Mouse (Mus musculus) gastrocnemius, postnatal 10 days (tissue): ENCODE data around the gene Uspl1. TPM values are rescaled to one million over a fixed set of nuclear protein-coding genes. Genes with fewer than 3 reads are reported as not detected.
A peak's percentile ranks its signal among the peaks of the same experiment; 100 is the strongest.

Source experiments
- DNase-seq: peaks from one replicate; pipeline ENCODE4 v3.0.0; 2021; ENCODE audit warnings: mixed read lengths
- total RNA-seq, 2 experiments: library from RNA; stranded (reverse); gene quantifications; 2 replicates each; pipeline ENCODE4 v1.2.3; 2021

Uspl1 gene
- total RNA-seq, 2 experiments from 2014 or later, result 22.7 to 25.9 TPM

DNA sequence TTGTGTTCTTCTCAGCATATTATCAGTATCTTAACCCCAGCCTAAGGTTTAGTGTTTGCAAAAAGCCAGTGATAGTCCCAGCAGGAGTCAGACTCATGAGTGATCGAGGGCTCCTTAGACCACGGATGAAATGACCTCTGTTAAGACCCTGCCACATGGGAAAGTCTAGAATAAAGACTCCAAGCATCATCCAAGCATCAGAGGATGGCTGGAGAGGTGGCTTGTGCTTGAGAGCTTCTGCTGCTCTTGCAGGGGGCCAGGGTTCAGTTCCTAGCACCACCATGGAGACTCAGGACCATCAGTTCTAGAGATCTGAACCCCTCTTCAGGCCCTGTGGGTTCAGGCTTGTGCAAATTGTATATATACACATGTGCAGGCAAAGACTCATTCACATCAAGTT is 16.1 kb upstream of the Uspl1 start:
- no peak for DNase-seq

DNA sequence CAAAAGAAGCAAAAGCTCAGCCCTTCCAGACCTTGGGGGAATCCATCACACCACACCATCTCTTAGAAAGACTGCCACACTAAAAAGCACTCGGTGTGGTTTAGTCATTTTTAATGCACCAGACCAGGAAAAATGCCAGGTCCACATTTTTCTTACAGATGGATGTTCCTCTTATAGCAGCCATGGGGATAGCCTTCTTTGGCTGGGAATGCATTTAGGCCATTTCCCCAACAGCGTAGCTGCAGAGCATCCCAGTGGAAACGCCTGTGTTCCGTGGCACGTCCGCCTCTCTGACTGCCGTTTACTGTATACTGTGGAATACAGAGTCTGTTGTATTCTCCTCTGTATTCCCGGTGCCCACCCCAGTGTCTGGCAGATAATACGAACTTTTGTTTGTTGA is 15.3 kb upstream of the Uspl1 start:
- DNase-seq, result no peak

DNA sequence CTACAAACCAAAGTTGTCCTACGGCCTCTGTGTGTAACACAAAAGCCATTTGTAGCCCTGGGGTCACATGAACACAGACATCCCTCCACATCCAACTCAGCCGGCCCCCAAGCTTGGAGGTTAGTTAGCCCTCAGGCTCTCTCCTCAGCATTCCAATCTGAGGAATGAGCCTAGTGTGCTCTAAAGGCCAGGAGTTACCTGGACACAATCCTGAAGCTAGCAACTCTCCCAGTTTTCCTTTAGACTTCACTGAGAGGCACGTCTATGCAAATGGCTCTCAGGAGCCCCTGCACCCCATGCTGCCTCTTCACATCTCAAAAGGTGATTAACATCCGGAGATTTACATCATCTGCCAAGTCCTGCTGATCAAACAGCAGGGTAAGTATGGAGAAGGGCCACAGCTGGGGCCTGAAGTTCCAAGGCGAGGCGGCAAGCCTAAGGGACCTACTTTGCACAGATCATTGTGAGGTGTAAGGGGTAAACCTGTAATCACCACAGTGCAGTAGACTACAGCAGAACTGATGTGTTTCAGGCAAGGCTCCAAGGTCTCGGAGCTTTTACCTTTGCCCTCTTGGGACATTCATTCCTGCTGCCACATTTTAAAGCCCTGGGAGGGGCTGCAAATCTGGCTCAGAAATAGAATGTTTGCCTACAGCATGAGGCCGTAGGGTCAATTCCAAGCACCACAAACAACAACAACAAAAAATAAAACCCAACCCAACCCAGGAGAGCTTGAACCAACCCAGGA is 13.1 kb upstream of the Uspl1 start:
- no peak for DNase-seq

DNA sequence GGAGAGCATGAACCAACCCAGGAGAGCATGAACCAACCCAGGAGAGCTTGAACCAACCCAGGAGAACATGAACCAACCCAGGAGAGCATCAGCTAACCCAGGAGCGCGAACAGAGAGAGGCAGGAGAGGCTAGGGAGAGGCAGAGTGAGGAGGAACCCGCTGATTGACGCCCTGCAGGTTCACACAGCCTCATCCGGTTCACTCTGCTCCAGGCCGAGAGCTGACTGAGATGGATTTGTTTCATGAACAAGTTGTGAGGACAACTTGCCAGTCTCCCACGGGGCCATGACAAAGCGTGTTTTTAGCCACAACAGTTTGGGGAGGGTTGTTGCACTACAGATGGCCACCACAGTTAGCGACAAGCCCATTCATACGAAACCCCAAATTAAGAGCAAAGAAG is 11.9 kb upstream of the Uspl1 start:
- DNase-seq, result no peak

DNA sequence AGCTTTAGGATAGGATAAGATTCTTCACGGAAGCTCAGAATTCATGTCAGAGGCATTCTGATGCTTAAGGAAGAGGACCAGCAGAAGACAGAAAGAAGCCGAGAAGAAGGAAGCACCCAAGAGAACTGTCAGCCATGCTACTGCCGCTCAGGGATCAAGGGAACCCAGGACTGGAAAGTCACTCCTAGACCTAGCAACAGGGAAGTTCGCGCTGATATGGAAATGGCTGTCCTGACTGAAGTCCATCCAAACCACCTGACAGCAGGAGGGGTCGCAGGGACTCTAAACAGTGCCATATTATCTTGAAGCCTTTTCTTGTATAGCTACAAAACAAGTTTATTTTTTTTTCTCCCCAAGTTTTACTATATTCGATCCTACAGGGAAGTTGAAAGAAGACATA is 9.6 kb upstream of the Uspl1 start:
- no peak for DNase-seq

DNA sequence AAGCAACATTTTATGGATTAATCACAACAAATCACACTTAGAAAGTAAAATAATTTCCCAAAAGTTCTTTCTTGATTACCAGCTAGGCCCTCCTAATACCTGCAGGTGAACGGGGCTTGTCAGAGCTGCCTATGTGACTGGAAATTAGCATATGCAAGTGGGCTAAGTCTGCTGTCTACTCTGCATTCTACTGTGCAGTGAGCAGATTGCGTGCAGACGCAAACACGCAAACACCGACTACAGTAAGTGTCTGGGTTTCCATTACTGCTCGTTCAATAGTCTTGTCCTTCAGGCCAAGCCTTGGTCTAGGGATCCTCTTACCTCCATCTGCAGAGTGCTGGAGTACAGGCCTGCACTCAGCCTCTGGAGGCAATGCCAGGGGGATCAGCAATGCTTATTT is 8.4 kb upstream of the Uspl1 start:
- no peak for DNase-seq

DNA sequence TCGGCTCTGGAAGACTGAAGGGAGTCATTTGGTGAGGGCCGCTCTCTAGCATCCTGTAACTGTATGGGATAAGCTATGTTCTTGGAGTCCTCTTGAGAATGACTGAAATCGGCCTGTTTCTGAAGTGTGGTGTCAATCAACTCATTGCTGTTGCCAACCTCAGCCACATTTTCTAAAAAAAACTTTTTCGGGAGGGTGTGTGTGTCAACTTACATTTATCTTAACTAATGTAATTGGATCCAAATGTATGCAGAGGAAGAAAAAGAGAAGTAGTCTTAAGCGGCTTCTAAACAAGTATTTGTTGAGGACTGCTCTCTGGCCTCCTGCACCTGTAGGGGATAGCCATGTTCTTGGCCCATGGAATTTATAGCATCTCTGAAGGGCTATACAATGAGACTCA is 6.1 kb upstream of the Uspl1 start:
- DNase-seq, result no peak

DNA sequence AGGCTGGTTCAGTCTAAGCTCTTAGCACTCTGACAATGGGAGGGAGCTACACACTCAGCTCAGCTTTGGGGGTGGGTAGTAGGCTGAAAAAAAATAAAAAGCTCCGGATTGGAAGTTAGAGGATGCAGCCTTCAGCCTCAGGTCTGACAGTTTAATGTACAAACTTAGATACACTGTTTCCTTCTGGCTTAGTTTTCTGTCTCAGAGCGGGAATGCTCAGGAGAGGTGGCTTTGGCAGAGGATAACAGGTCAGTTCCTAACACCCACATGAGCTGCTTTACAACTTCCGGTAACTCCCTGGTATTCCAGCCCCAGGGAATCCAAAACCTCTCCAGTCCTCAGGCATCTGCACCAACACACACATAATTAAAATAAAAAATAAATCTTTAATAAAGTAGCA is 4.3 kb upstream of the Uspl1 start:
- DNase-seq, result no peak

DNA sequence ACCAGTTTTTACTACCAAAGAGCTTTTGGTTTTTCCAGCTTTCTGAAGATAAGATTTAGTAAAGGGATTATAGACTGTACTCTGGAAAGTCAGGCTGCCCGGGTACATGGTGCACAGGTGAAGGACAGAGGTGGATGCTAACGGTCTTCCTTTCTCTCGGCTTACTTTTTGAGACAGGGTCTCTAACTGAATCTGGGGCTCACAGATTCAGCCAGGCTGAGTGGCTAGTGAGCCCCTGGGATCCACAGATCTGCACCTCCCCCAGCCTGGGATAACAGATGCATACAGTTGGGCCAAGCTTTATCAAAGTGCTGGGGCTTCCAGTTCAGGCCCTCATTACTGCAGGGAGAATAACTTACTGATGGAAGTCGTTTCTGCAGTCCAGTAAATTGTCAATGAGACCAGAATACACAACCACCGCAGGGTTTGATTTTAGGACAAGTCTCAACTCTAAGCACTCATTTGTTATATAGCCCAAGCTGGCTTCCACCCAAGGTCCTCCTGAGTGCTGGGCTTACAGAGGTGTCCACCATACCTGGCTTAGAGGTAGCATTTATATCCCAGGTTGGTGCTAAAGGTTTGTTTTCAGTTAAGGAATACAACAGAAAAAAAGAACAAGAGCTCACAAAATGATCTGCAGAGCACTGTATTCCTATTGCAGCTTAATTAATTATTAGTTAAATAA is 1.8 kb upstream of the Uspl1 start:
- no peak for DNase-seq

DNA sequence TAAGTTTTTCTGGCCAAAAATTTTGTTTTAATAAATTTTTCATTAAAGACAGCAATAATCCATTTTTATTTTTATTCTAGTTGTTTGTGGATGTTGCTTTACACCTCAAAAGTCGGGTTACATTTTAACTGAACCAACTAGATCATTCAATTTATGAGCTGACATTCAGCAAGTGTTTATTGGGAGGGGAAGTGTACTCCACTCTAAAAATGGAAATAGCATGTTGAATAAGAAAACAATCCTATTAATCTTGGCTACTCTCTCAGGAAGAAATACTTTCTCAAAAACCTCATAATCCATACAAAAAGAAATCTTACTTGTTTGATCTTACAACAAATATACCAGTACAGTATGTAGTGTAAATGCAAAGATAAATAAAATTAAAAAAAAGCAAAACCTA is 1.0 kb upstream of the Uspl1 start:
- DNase-seq, result no peak

DNA sequence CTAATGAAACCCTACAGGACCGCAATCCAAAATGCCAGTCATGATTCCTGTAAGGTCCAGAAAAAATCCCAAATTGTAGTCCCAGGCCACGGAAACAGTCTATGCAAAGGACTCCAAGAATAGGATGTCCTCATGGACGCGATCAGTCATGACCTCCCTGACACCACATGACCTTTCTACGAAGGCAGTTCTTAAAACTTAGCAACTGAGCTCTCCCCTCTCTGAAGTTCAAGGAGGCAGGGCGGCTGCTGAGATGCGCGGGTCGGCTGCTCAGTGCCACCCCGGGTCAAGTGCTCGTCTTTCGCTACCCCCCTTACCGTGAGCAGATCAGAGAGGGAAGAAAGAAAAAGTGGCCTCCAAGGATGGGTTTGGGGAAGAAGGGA is 438 bp upstream of the Uspl1 start:
- no peak for DNase-seq

DNA sequence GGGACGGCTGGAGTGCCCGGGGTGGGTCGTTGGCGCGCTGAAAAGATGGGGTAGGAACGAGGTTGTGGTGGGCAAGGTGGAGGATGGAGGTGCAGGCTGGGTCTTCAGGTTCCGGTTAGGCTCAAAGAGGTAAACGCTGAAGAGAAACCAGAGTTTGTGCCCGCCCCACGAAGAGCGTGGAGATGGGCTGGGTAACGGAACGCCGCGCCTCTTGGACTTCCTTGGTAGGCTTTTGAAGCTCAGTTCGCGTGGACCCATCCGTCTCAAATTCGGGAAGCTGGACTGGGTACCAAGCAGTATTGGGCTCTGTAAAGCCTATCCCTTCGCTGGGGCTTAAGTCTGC is 665 bp downstream of the Uspl1 start:
- DNase-seq, result peak; percentile 47

DNA sequence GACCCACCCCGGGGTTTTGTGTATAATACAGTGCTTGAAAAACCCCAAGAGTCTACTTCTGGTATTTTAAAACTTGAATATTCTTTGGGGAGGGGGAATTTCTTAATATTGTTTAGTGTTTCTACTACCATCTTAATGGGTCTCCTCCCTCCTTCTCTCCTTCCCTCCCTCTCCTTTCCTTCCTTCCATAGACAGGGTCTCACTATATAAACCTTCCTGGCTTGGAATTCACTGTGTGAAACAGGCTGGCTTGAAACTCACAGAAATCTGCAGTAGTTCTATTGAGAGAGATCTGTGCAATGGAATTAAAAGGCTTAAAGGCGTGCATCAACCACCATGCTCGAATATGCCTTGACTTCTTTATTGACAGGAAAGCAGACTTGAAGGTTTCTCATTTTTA is 1.7 kb downstream of the Uspl1 start:
- DNase-seq, result no peak

DNA sequence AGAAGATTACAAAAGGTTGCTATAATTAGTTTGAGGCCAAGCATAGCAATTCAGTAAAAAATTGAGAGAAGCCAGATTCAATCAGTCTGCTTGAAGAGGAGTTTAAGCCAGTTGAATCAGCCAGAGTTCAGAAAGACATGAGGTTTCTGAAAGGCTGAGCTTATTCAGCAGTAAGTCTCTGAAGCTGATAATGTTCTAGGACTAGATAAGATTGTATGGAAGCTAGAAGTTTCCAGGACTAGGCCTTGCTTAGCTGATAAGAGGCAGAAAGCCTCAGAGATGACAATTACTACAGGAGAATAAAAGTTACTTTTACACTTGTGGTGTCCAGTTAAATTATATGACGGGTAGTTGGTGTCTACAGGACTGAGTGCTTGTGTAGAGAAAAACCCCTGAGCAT is 6.0 kb downstream of the Uspl1 start:
- no peak for DNase-seq

DNA sequence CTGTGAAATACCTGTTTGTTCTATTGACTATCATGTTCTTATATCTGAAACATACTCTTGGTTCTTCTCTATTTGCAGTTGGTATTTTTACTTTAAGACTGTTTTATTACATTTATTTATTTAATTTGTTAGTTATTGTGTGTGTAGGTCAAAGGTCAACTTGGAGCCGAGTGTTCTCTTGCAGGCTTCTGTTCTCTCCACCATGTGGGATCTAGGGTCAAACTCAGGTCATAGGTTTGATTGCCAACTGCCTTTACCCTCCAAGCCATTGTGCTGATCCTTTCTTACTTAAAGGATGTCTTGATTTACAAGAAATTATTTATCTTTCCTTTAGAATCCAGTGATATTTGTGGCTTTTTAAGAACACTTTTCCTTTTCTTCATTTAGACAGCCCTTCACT is 12.5 kb downstream of the Uspl1 start:
- no peak for DNase-seq

DNA sequence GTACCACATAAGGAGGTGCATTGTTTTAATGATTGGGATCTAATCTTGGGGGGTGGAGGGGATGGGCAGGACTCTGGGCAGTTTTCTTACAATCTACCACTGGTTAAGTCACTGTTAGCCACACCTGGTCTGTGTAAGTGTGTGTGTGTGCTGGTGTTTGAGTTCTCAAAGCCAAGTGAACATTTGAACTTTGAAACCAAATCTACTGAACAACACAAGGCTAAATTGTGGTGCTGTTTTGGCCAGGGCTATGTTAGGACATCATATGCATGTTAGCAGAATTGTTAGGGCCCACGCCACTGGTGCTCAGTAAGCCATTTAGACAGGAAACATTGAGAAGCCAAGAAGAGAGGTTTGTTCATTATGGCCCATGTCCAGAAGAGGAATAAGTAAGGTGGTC is 14.6 kb downstream of the Uspl1 start:
- DNase-seq, result no peak

DNA sequence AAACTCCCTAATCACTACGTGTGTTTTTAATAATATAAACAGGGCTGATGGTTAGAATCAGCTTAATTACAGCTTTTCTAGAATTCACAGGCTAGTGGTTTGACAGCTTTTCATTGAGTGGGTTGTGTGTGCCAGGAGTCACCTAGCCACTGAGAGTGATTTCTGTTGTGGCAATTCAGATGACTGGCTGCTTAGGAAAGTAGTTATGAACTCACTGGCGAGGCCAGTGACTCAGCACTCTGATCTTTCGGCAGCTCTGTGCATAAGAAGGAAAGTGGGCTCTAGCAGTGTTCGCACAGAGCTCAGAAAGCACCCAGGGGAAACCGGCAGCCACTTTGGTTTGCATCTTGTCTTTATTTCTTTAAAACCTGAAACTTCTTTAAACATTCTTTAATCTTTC is 18.8 kb downstream of the Uspl1 start:
- no peak for DNase-seq

DNA sequence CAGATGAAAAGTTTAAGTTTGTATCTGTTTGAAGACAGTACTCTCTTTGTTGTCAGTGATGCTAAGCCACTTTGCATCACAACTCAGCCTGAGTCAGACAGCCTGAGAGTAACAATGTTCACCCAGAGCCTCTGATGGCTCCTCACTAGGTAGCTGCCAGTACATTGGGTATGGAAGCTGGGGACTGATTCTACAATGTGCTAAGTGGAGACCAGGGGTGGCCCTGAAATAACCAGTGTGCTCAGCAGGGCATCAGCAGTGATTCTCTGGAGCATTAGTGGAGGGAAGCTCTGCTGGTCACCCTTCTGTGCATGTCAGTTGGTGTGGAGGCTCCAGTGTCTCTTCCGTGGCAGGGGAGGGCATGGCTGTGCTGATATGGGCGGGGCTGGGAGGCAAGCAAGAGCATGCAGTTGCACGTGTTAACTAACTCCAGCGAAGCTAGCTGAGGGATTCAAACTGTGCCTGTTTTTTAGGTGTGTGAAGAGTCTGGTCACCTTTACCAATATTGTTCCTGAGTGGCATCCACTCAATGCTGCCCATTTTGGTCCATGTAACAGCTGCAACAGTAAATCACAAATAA is 19.7 kb downstream of the Uspl1 start:
- DNase-seq, result no peak

DNA sequence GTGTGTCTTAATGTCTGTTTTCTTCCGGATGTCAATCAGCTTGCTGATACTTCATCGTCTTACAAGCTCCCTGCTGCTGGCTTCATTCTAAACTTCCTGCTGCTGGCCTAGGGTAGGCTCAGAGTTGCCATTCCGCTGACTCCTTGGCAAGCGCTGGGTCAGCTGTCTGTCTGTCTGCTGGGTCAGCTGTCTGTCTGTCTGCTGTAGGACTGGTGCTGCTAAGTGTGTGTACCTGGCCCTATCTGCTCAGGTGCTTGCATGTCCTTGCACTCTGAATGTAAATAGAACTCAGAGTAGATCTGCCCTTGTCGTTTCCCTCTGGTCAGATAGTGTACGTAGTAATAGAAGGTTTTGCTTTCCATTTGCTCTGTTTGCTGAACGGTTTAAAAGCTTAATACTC is 20.7 kb downstream of the Uspl1 start:
- no peak for DNase-seq

DNA sequence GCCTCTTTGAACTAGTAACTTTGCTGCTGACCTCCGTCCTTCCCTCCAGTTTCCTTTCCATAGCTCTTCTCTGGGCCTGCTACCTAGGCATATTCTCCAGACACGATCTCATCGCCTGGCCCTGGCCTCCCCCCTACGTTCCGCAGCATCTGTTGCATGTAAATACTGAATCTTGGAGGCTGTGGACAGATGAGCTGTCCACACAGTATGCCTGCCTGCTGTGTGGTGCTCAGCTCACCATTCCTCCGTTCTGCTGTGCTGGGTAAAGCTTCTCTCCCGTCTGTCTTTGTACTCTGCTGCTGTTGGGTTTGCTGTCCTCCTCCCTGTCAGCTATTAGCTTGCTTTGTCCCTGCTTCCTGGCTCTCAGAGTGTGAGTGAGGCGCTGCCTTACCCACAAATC is 21.1 kb downstream of the Uspl1 start:
- DNase-seq, result no peak

DNA sequence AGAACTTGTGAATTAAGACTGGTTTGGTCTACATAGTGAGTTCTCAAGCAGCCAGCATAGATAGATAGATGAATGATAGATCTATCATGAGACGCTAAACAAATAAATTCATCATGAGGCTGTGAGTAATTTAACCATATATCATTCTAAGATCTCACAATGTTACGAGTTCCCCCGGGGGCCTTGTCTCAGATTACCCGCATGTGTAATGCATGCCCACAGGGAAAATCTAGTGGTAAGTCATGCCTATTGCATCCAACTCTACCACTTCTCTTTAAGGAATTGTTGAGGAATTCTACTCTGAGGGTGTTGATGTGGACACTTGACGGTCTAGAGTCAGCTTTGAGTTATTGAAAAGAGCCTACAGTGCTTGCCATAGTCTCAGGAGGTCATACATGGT is 22.1 kb downstream of the Uspl1 start:
- DNase-seq, result no peak

DNA sequence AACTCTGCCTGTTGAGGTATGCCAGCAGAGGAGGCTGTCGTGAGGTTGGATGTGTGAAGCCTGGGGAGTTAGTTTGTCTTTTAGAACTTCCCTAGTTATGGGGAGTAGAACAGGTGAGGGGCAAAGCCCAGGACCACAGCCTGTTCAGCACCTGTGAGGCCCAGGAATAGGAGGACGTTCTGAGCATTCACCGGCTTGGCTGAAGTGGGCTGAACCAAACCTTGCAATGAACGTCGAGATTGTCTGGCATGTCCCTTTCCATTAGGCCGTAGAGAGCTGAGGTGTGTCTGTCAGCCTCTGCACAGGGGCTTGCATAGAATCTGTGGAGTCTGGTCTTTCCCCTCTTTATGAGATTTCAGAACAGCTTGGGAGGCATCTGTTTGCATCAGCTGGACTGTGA is 23.5 kb downstream of the Uspl1 start:
- no peak for DNase-seq

DNA sequence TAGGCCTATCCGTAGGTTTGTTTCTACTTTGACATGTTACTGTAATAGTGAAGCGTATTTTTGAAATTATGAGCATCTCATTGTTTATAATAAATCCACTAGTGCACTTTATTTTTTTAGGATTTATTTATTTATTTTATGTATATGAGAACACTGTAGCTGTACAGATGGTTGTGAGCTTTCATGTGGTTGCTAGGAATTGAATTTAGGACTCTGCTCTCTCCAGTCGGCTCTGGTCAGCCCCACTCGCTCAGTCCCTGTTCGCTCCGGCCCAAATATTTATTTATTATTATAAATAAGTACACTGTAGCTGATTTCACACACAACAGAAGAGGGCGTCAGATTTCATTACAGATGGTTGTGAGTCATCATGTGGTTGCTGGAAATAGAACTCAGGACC is 24.6 kb downstream of the Uspl1 start:
- DNase-seq, result no peak

DNA sequence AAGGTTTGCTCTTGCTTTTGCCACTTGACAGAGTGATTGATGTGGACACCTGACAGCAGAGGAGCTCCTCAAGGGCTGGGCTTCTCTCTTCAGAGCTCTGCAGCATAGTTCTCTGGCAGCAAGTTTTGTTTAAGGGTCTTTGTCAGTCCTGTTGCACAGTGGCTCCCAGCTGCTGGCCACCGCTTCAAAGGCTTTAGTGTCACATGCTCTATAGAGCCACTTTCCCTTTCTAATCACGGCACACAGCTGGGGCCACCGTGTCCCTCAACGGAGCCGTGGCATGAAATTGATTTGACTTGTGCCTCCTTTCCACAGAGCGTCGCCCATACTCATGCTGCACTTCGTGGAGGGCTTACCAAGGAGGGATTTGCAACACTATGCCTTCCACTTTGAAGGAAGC is 25.2 kb downstream of the Uspl1 start:
- no peak for DNase-seq
